Mouse (Mus musculus): ENCODE measurements around the gene Akap11. TPM values are rescaled to one million over a fixed set of nuclear protein-coding genes. Genes with fewer than 3 reads are reported as not detected.

The Akap11 gene
- polyA plus RNA-seq, 1 experiment from 2014 or later: 6.9 TPM

GRCm38 (mm10) chr14:78553661-78554060 is 17.1 kb upstream of the Akap11 start:
- H3K36me3 ChIP-seq: no peaks in the 10 kb centered on the region; the same call in 1 of the 2 replicates
- no peaks in the 10 kb centered on the region for H3K9me3 ChIP-seq (replicated peaks)
- H3K27me3 ChIP-seq: no peaks in the 10 kb centered on the region
- no peak overlapping the region for H3K4me3 ChIP-seq (replicated peaks)
- no peak for ATAC-seq (ENCODE audit: low read depth)
- no peak overlapping the region for H3K27ac ChIP-seq
- H3K4me1 ChIP-seq (replicated peaks): no peaks in the 10 kb centered on the region
- H3K9ac ChIP-seq: no peak overlapping the region
- DNase-seq: no peak
- no peak overlapping the region for H3K4me2 ChIP-seq
- 72% methylated on average over 6 of the region's 6 CpGs for WGBS (ENCODE audit: insufficient replicate concordance)

DNA sequence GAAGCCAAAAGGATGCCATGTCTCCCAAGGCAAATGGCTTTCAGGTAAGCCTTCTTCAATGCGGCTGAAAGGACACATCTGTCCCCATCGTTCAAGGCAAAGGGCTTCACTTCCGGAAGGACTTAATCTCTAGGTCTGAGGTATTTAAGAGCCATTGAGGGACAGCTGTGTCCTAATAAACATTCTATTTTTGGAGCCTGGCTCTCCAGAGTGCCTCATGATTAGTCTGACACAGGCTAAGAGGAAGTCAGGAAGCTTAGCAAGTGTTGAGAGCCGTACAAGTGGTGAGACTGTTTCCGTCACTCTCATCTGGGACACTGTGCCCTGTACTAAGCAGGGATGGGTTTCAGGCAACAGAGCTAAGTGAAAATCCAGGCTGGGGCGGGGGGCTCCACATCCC is 12.2 kb upstream of the Akap11 start:
- DNase-seq (no peak), ATAC-seq (ENCODE audit: low read depth) (no peak)
- Histone ChIP-seq H3K9ac (no peak overlapping the region), H3K27me3 (no peaks in the 10 kb centered on the region), H3K9me3 (replicated peaks) (no peaks in the 10 kb centered on the region), H3K4me1 (replicated peaks) (no peaks in the 10 kb centered on the region), H3K36me3 (no peaks in the 10 kb centered on the region), H3K4me2 (no peak overlapping the region), H3K4me3 (replicated peaks) (no peak overlapping the region), H3K27ac (no peak overlapping the region)
- WGBS (ENCODE audit: insufficient replicate concordance): 27% methylated on average over 6 of the region's 6 CpGs

GRCm38 (mm10) chr14:78541319-78541718 is 4.7 kb upstream of the Akap11 start:
- Histone ChIP-seq H3K4me3 (replicated peaks) (no peak overlapping the region), H3K4me2 (no peak overlapping the region), H3K36me3 (no peaks in the 10 kb centered on the region), H3K9ac (no peak overlapping the region), H3K4me1 (replicated peaks) (peaks cover 11% of the 10 kb centered on the region), H3K27ac (no peak overlapping the region), H3K9me3 (replicated peaks) (no peaks in the 10 kb centered on the region), H3K27me3 (no peaks in the 10 kb centered on the region)
- no peak for DNase-seq
- ATAC-seq (ENCODE audit: low read depth): no peak
- WGBS (ENCODE audit: insufficient replicate concordance): 73% methylated on average over 3 of the region's 3 CpGs

DNA sequence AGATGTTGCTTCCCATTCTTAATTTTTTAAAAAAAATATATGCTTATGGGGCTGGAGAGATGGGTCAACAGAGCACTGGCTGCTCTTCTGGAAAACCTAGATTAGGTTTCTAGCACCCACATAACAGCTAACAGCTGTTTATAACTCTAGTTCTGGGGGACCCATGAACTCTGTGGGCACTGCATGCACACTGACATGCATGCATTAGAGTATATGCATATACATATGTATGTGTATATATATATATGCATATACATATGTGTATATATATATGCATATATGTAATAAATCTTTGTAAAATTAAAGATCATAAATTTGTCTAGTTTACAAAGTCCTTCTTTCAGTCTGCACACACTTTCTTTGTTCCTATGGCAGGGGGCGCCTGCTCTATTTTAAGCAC is 3.2 kb upstream of the Akap11 start:
- Histone ChIP-seq H3K27me3 (no peaks in the 10 kb centered on the region), H3K9me3 (replicated peaks) (no peaks in the 10 kb centered on the region), H3K4me1 (replicated peaks) (peaks cover 20% of the 10 kb centered on the region), H3K4me2 (no peak overlapping the region), H3K27ac (no peak overlapping the region), H3K36me3 (no peaks in the 10 kb centered on the region), H3K9ac (no peak overlapping the region), H3K4me3 (replicated peaks) (no peak overlapping the region)
- no peak for DNase-seq
- ATAC-seq (ENCODE audit: low read depth): no peak
- WGBS (ENCODE audit: insufficient replicate concordance): 60% methylated on average over 1 of the region's 1 CpGs

DNA sequence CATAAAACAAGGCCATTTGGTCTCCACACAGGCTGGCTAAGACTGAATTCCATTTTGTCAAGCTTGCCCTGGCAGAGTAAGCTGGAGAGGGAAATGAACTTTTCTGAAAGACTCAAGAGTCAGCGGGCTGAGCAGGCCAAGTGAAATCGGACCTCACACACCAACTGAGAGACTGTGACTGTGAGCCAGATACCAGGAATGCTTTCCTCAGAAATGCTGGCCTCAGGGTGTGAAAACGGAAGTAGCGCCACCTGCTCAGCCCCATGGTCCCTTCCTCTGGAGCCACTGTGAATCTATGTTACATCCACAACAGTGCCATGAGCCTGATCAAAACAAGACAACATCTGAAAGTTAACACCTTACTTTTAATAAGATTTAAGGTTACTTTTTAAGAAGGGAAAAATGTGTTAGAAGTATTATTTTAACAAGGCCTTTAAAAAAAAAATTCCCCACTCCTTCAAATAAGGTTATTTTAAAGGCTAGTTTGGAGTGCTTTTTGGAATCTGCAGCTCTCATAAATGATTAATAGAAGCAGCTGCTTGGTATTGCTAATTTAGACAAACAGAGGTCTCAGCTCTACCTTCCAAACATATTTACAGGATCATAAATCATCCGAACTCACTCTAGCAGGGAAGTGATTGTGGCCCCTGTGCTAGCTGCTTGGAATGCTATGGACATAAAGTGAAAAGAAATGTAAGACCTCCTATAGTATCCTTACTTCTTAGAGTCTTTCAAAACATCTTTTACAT is 2.1 kb upstream of the Akap11 start:
- Histone ChIP-seq H3K36me3 (no peaks in the 10 kb centered on the region), H3K27ac (peak overlapping the region; percentile 34; the same call in 1 of the 2 replicates), H3K9me3 (replicated peaks) (no peaks in the 10 kb centered on the region), H3K27me3 (no peaks in the 10 kb centered on the region), H3K9ac (no peak overlapping the region), H3K4me3 (replicated peaks) (no peak overlapping the region), H3K4me1 (replicated peaks) (peaks cover 24% of the 10 kb centered on the region), H3K4me2 (no peak overlapping the region)
- DNase-seq: no peak
- no peak for ATAC-seq (ENCODE audit: low read depth)
- WGBS (ENCODE audit: insufficient replicate concordance): 59% methylated on average over 5 of the region's 5 CpGs

- H3K4me1 ChIP-seq (replicated peaks): peaks cover 33% of the 10 kb centered on the region
- 55% methylated on average over 6 of the region's 6 CpGs for WGBS (ENCODE audit: insufficient replicate concordance)
- H3K9me3 ChIP-seq (replicated peaks): no peaks in the 10 kb centered on the region
- no peaks in the 10 kb centered on the region for H3K27me3 ChIP-seq
- H3K27ac ChIP-seq: no peak overlapping the region
- H3K36me3 ChIP-seq: no peaks in the 10 kb centered on the region
- H3K4me3 ChIP-seq (replicated peaks): peak overlapping the region; percentile 88
- DNase-seq (no peak), ATAC-seq (ENCODE audit: low read depth) (no peak)
- H3K4me2 ChIP-seq: peak overlapping the region; percentile 88
- H3K9ac ChIP-seq: peak overlapping the region; percentile 93; the same call in 1 of the 2 replicates
Measured at GRCm38 (mm10) chr14:78537551-78537950, 943 bp upstream of the Akap11 start.

DNA sequence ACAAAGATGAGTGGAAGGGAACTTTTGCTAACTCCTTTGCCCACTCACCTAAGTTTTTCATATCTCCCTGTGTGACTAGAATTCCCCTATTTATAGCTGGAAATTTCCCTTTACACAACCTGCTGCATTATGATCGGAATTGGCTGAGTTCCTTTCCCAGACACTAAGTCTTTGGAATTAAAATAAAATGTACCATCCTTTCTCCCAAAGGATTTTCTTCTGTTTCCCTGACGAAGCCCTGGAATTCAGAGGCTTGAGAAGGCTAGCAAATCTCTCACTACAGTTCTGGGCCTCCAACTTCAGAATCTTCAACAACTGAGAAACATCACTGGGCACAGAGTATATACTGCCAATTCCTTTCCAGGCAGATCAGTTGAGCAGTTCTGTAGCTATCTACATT is 1.2 kb downstream of the Akap11 start:
- Histone ChIP-seq H3K9me3 (replicated peaks) (no peaks in the 10 kb centered on the region), H3K4me1 (replicated peaks) (peaks cover 45% of the 10 kb centered on the region), H3K36me3 (no peaks in the 10 kb centered on the region), H3K4me2 (peak overlapping the region; percentile 88), H3K27ac (0 out of 2 replicates have a peak overlapping the region, but pooled peaks have one; percentile 16), H3K9ac (peak overlapping the region; percentile 93), H3K27me3 (no peaks in the 10 kb centered on the region), H3K4me3 (replicated peaks) (peak overlapping the region; percentile 88)
- no peak for ATAC-seq (ENCODE audit: low read depth)
- no peak for DNase-seq
- 62% methylated on average over 2 of the region's 2 CpGs for WGBS (ENCODE audit: insufficient replicate concordance)

DNA sequence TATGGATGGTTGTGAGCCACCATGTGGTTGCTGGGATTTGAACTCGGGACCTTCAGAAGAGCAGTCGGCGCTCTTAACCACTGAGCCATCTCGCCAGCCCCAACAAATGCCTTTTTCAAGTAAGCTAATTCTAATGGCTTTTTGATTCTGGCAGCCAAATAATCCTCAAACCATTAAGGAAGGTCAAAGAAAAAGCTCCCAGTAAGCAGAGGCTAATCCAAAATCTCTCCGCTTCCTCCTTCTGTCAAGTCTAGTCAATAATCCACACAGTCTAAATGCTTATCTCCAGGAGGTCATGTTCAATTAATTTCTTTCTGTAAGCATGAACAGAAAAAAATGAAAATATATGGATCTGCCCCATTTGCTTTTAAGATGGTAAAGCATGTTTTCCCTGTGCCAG is 2.0 kb downstream of the Akap11 start:
- Histone ChIP-seq H3K4me3 (replicated peaks) (no peak overlapping the region), H3K27ac (no peak overlapping the region), H3K9ac (no peak overlapping the region), H3K9me3 (replicated peaks) (no peaks in the 10 kb centered on the region), H3K4me1 (replicated peaks) (peaks cover 52% of the 10 kb centered on the region), H3K27me3 (no peaks in the 10 kb centered on the region), H3K4me2 (peak overlapping the region; percentile 88; the same call in 1 of the 2 replicates), H3K36me3 (no peaks in the 10 kb centered on the region)
- 90% methylated on average over 5 of the region's 5 CpGs for WGBS (ENCODE audit: insufficient replicate concordance)
- ATAC-seq (ENCODE audit: low read depth) (no peak), DNase-seq (no peak)

DNA sequence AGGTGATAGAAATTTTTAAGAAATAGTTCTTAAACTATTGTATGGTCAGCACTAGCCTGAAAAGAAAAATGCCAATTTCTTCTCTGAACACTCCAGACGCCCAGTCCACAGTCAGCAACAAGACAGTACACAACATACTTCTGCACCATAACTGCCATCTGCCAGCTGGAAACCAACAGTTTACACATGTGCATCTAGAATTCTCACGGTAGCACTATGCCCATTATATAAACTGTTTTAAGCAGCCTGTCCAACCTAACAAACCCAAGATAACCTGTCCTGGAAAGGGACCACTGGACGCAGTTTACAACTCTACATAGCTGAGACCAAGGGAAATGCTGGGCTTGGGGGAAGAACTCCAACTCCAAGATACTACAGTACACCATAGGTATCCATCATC is 2.9 kb downstream of the Akap11 start:
- Histone ChIP-seq H3K4me1 (replicated peaks) (peaks cover 61% of the 10 kb centered on the region), H3K27ac (no peak overlapping the region), H3K9me3 (replicated peaks) (no peaks in the 10 kb centered on the region), H3K9ac (no peak overlapping the region), H3K4me3 (replicated peaks) (no peak overlapping the region), H3K36me3 (no peaks in the 10 kb centered on the region), H3K27me3 (no peaks in the 10 kb centered on the region), H3K4me2 (no peak overlapping the region)
- DNase-seq: no peak
- ATAC-seq (ENCODE audit: low read depth): no peak
- WGBS (ENCODE audit: insufficient replicate concordance): 69% methylated on average over 3 of the region's 3 CpGs

- H3K9me3 ChIP-seq (replicated peaks): no peaks in the 10 kb centered on the region
- H3K36me3 ChIP-seq: no peaks in the 10 kb centered on the region
- ATAC-seq (ENCODE audit: low read depth) (no peak), DNase-seq (no peak)
- H3K27me3 ChIP-seq: no peaks in the 10 kb centered on the region
- H3K27ac ChIP-seq: peak overlapping the region; percentile 34; the same call in 1 of the 2 replicates
- H3K4me3 ChIP-seq (replicated peaks): no peak overlapping the region
- WGBS (ENCODE audit: insufficient replicate concordance): 72% methylated on average over 6 of the region's 6 CpGs
- no peak overlapping the region for H3K4me2 ChIP-seq
- H3K4me1 ChIP-seq (replicated peaks): peaks cover 63% of the 10 kb centered on the region
- H3K9ac ChIP-seq: no peak overlapping the region; the same call in 1 of the 2 replicates
Measured at GRCm38 (mm10) chr14:78532345-78532744, 4.3 kb downstream of the Akap11 start.

GRCm38 (mm10) chr14:78530256-78530655 is 6.4 kb downstream of the Akap11 start:
- H3K36me3 ChIP-seq: no peaks in the 10 kb centered on the region
- no peaks in the 10 kb centered on the region for H3K27me3 ChIP-seq
- H3K4me2 ChIP-seq: no peak overlapping the region
- no peak overlapping the region for H3K4me3 ChIP-seq (replicated peaks)
- 73% methylated on average over 3 of the region's 3 CpGs for WGBS (ENCODE audit: insufficient replicate concordance)
- H3K9ac ChIP-seq: no peak overlapping the region
- H3K4me1 ChIP-seq (replicated peaks): peaks cover 71% of the 10 kb centered on the region
- H3K9me3 ChIP-seq (replicated peaks): no peaks in the 10 kb centered on the region
- no peak overlapping the region for H3K27ac ChIP-seq
- no peak for ATAC-seq (ENCODE audit: low read depth)
- DNase-seq: no peak

All from liver, embryonic 13.5 days (tissue).